Mouse (Mus musculus): ENCODE data around the gene Exosc7. TPM values are rescaled to one million over a fixed set of nuclear protein-coding genes. Genes with fewer than 3 reads are reported as not detected.
A peak's percentile ranks its signal among the peaks of the same experiment; 100 is the strongest.

Gene Exosc7
- polyA plus RNA-seq (2012; rRNA removed), result 47.9 and 77.4 TPM in 2 replicates
- 84.1 and 85.7 TPM in 2 replicates for polyA plus RNA-seq (2014; fragmentation: Nextera tagmentation; extraction: Ambion mirVana)

DNA sequence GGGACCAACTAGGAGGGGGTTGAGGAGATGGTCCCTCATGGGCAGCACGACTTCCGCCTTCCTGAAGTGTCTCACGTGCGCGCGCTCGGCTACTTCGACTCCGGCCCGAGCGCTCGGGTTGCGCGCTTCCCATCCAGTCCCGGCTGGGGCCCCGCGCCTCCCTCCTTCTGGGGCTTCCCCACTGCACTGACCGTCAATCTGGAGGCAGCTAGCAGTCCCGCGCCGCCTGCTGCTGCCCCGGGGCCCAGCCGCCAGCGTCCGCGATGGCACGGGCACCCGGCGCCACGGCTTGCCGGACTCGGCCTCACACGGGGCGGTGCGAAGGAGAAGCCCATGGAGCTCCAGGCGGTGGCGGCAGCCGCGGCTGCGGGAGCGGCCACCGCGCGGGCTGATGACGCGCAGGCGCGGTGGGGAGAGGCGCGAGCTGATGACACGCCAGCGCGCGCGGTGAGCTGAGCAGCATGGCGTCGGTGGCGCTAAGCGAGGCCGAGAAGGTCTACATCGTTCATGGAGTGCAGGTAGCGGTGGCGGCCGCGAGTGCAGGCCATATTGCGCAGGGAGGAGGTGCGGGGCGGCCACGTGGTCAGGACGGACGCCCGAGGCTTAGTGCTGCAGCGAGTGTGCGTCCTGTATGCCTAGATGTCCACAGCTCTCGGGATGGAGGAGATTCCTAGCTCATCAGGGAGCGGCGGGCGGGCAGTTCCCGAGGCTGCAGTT is at the start of gene Exosc7, which contains the start of gene Zdhhc3:
TSS of gene Exosc7 (plus strand) at position 411 of the 717 bp plus-strand sequence.
TSS of gene Zdhhc3 (minus strand) at position 401 of the 717 bp plus-strand sequence.
- TF ChIP-seq CTCF (IDR thresholded peaks at IDR 0.05; ENCODE audit: low read depth) (peak; percentile 20; the same call in 1 of the 2 replicates), EP300 (IDR thresholded peaks at IDR 0.05; ENCODE audit: low read depth) (no peak)
- peak within 1 kb of the TSS; percentile 68 to 78 for H3K4me3 ChIP-seq (ENCODE audit: insufficient read depth in 1 of 2, low read depth in 2 of 2, low read length in 2 of 2)
- WGBS (ENCODE audit: insufficient replicate concordance), result under 1% methylated on average over 79 of the region's 79 CpGs
- no peaks in the 10 kb centered on the region for H3K9me3 ChIP-seq (ENCODE audit: control insufficient read depth, low read length)
- DNase-seq (ENCODE audit: low read depth in 3 of 3, low spot score in 3 of 3), result peak; percentile 77 to 82 (median 78)
- peak within 1 kb of the TSS; percentile 74 for H3K9ac ChIP-seq (replicated peaks)
- peaks cover 15 to 17% of the 10 kb centered on the region in 2 experiments for H3K4me1 ChIP-seq (replicated peaks; ENCODE audit: control insufficient read depth in 2 of 2, insufficient read depth in 2 of 2, low read length in 1 of 2)
- no peaks in the 10 kb centered on the region; the same call in none of the 2 replicates for H3K36me3 ChIP-seq (replicated peaks; ENCODE audit: control insufficient read depth, insufficient read depth, low read depth)
- H3K27me3 ChIP-seq (ENCODE audit: control insufficient read depth, insufficient read depth, low read length), result no peaks in the 10 kb centered on the region
- H3K27ac ChIP-seq, result peak within 1 kb of the TSS; percentile 51
- H3K4me2 ChIP-seq (ENCODE audit: low read depth), result peak within 1 kb of the TSS; percentile 91
- ATAC-seq (ENCODE audit: insufficient read depth), result peak; percentile 95

DNA sequence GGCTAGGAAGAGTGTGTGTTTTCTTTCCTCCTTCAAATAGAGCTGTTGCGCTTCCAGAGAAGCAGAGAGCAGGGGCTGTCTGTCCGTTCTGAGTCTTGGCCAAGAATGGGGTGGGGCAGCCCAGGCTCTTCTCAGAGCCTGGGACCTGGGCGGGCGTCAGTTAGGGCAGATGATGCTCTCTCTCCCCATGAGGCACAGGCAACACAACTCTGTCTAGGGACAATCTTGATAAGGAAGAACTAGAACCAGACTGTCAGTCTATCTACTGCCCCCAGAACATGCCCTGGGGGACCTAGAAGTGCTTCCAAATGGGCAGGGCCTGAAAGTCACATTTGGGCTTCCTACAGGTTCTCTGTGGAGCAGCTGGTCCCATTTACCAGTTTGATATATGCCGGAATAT is 33.9 kb upstream of the Exosc7 start:
- H3K4me2 ChIP-seq (ENCODE audit: low read depth), result no peak overlapping the region
- no peak for DNase-seq (ENCODE audit: low read depth in 3 of 3, low spot score in 3 of 3)
- H3K9me3 ChIP-seq (ENCODE audit: control insufficient read depth, low read length), result no peaks in the 10 kb centered on the region
- H3K4me3 ChIP-seq (ENCODE audit: insufficient read depth in 1 of 2, low read depth in 2 of 2, low read length in 2 of 2), result no peak overlapping the region
- 39% methylated on average over 5 of the region's 5 CpGs for WGBS (ENCODE audit: insufficient replicate concordance)
- no peak overlapping the region for H3K27ac ChIP-seq
- TF ChIP-seq EP300 (IDR thresholded peaks at IDR 0.05; ENCODE audit: low read depth) (no peak), CTCF (IDR thresholded peaks at IDR 0.05; ENCODE audit: low read depth) (no peak)
- H3K36me3 ChIP-seq (replicated peaks; ENCODE audit: control insufficient read depth, insufficient read depth, low read depth), result peaks cover 19% of the 10 kb centered on the region
- H3K27me3 ChIP-seq (ENCODE audit: control insufficient read depth, insufficient read depth, low read length), result no peaks in the 10 kb centered on the region
- peak; percentile 71 for ATAC-seq (ENCODE audit: insufficient read depth)
- no peak overlapping the region for H3K9ac ChIP-seq (replicated peaks)
- H3K4me1 ChIP-seq (replicated peaks; ENCODE audit: control insufficient read depth in 2 of 2, insufficient read depth in 2 of 2, low read length in 1 of 2), result 0 out of 4 replicates have a peak, but pooled peaks cover 0 to 2% of the 10 kb centered on the region in 2 experiments

DNA sequence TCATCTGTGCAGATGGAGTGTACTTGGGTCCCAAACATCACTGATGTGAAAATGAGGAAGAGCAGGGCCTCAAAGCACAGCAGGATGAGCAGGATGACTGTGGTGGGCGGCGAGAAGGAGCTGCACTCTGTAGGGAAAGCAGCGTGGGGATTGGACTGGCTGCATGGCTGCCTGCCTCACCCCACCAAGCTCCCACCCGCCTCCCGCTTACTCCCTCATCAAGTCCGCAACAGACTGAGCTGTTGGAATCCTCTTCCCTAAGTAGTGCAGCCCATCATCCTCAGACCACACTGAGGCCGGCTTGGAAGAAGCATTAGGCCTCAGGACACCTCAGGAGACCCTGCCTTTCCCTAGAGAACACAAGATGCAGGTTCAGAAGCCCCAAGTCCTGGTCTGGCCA is 32.7 kb upstream of the Exosc7 start:
- Histone ChIP-seq H3K4me2 (ENCODE audit: low read depth) (no peak overlapping the region), H3K9ac (replicated peaks) (no peak overlapping the region), H3K36me3 (replicated peaks; ENCODE audit: control insufficient read depth, insufficient read depth, low read depth) (peaks cover 25% of the 10 kb centered on the region), H3K27ac (no peak overlapping the region), H3K4me3 (ENCODE audit: insufficient read depth in 1 of 2, low read depth in 2 of 2, low read length in 2 of 2) (no peak overlapping the region), H3K27me3 (ENCODE audit: control insufficient read depth, insufficient read depth, low read length) (no peaks in the 10 kb centered on the region), H3K4me1 (replicated peaks; ENCODE audit: control insufficient read depth in 2 of 2, insufficient read depth in 2 of 2, low read length in 1 of 2) (0 out of 4 replicates have a peak, but pooled peaks cover 0 to 2% of the 10 kb centered on the region in 2 experiments), H3K9me3 (ENCODE audit: control insufficient read depth, low read length) (no peaks in the 10 kb centered on the region)
- TF ChIP-seq EP300 (IDR thresholded peaks at IDR 0.05; ENCODE audit: low read depth), result no peak
- ATAC-seq (ENCODE audit: insufficient read depth) (no peak), DNase-seq (ENCODE audit: low read depth in 3 of 3, low spot score in 3 of 3) (no peak)
- 78% methylated on average over 7 of the region's 7 CpGs for WGBS (ENCODE audit: insufficient replicate concordance)

GRCm38 (mm10) chr9:123080796-123081195 is 32.2 kb upstream of the Exosc7 start:
- no peaks in the 10 kb centered on the region for H3K9me3 ChIP-seq (ENCODE audit: control insufficient read depth, low read length)
- DNase-seq (ENCODE audit: low read depth in 3 of 3, low spot score in 3 of 3) (no peak), ATAC-seq (ENCODE audit: insufficient read depth) (no peak)
- TF ChIP-seq EP300 (IDR thresholded peaks at IDR 0.05; ENCODE audit: low read depth), result no peak
- no peak for TF ChIP-seq CTCF (IDR thresholded peaks at IDR 0.05; ENCODE audit: low read depth)
- peaks cover 27% of the 10 kb centered on the region for H3K36me3 ChIP-seq (replicated peaks; ENCODE audit: control insufficient read depth, insufficient read depth, low read depth)
- no peaks in the 10 kb centered on the region for H3K27me3 ChIP-seq (ENCODE audit: control insufficient read depth, insufficient read depth, low read length)
- WGBS (ENCODE audit: insufficient replicate concordance), result 65% methylated on average over 1 of the region's 1 CpGs
- no peak overlapping the region for H3K4me3 ChIP-seq (ENCODE audit: insufficient read depth in 1 of 2, low read depth in 2 of 2, low read length in 2 of 2)
- no peak overlapping the region for H3K9ac ChIP-seq (replicated peaks)
- H3K4me1 ChIP-seq (replicated peaks; ENCODE audit: control insufficient read depth in 2 of 2, insufficient read depth in 2 of 2, low read length in 1 of 2), result 0 out of 4 replicates have a peak, but pooled peaks cover 0 to 2% of the 10 kb centered on the region in 2 experiments
- no peak overlapping the region for H3K4me2 ChIP-seq (ENCODE audit: low read depth)
- no peak overlapping the region for H3K27ac ChIP-seq

DNA sequence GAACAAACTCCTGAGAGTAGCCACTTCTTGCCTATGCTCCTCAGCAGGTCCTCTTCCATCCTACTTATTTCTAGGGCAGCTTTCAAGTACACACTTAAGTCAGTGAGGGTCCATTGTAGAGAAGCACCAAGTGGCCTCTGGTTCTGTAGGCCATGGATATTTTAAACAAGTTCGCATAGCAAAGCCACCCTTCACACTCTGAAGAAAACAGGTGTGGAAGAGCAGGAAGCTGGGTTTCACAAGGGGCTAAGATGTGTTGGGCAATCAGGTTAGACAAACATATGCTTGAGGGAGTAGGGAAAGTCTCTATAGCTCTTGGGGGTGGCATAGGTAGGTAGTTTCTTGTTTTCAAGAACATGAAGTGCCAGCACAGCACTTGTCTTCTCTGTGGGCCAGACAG is 27.6 kb upstream of the Exosc7 start:
- no peak for ATAC-seq (ENCODE audit: insufficient read depth)
- no peak overlapping the region for H3K27ac ChIP-seq
- TF ChIP-seq EP300 (IDR thresholded peaks at IDR 0.05; ENCODE audit: low read depth) (no peak), CTCF (IDR thresholded peaks at IDR 0.05; ENCODE audit: low read depth) (no peak)
- no peak for DNase-seq (ENCODE audit: low read depth in 3 of 3, low spot score in 3 of 3)
- no peak overlapping the region for H3K4me3 ChIP-seq (ENCODE audit: insufficient read depth in 1 of 2, low read depth in 2 of 2, low read length in 2 of 2)
- peaks cover 35% of the 10 kb centered on the region for H3K36me3 ChIP-seq (replicated peaks; ENCODE audit: control insufficient read depth, insufficient read depth, low read depth)
- no peaks in the 10 kb centered on the region for H3K4me1 ChIP-seq (replicated peaks; ENCODE audit: control insufficient read depth in 2 of 2, insufficient read depth in 2 of 2, low read length in 1 of 2)
- 63% methylated on average over 1 of the region's 1 CpGs for WGBS (ENCODE audit: insufficient replicate concordance)
- H3K9ac ChIP-seq (replicated peaks), result no peak overlapping the region
- no peaks in the 10 kb centered on the region for H3K27me3 ChIP-seq (ENCODE audit: control insufficient read depth, insufficient read depth, low read length)
- no peaks in the 10 kb centered on the region for H3K9me3 ChIP-seq (ENCODE audit: control insufficient read depth, low read length)
- no peak overlapping the region for H3K4me2 ChIP-seq (ENCODE audit: low read depth)
